Mouse (Mus musculus) heart, postnatal 0 days (tissue): ENCODE measurements around the gene Wdr45.

Source experiments
- CTCF ChIP-seq: IDR thresholded peaks from 2 replicates; pipeline ENCODE4 v1.5.1; 2016; ENCODE audit warnings: antibody characterized with exemption, control low read depth, low read depth
- EP300 ChIP-seq: IDR thresholded peaks from 2 replicates; pipeline ENCODE4 v1.6.1; 2016; ENCODE audit warnings: antibody characterized with exemption, low read depth

GRCm38 (mm10) chrX:7765764-7766163 is 51.6 kb downstream of the Wdr45 start:
- no peak for TF ChIP-seq EP300
- no peak for TF ChIP-seq CTCF
